Mouse (Mus musculus) erythroblast, embryonic 14.5 days (primary cell): Measurements from ENCODE around the gene Glrx.

Experiments
- GATA1 ChIP-seq: IDR thresholded peaks from 2 replicates; pipeline ENCODE4 v1.6.1; 2012; ENCODE audit warnings: low read length, inconsistent platforms, mixed read lengths
- TAL1 ChIP-seq: IDR thresholded peaks from 3 replicates; pipeline ENCODE4 v1.6.1; 2012; ENCODE audit warnings: low read length, inconsistent platforms, mixed read lengths

DNA sequence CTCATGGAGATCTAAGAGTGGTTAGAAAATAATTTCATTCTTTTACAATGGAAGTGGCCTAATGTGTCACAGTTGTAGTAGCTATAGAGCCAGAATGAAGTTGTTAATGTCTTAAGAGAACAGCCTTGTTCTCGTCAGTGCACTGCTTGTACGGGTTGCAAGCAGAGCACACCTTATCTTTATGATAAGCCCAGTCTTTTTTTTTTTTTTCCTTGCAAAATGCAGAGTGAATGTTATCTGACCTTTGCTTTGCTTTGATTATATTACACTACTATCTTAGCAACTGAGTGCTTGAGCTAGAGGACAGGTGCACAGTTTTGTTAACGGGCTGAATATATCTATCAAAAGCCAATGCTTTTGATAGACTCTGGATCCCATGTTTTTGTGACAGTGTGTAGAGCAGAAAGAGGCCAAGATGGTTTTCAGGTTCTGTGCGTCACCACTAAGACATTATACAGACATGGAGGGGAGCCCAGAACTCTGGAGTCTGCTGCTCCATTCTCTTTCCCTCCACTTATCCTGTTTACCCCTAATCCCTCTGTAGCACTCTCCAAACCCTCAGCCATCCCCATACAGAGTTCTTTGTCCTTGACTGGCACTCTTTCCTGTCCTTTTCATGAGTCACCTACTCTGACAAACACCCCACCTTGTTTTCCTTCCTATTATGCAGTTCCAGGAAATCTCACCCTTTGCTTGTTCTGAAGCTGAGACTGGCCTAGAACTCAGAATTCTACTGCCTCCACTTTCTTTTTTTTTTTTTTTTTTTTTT is 35.1 kb downstream of the Glrx start:
- TF ChIP-seq TAL1 (no peak), GATA1 (no peak)
